Mouse (Mus musculus) heart, adult 11 months (tissue): ENCODE results near the gene Col4a4.

Experiments
- DNase-seq: peaks from one replicate; pipeline ENCODE4 v3.0.0; 2022

The Col4a4 gene

DNA sequence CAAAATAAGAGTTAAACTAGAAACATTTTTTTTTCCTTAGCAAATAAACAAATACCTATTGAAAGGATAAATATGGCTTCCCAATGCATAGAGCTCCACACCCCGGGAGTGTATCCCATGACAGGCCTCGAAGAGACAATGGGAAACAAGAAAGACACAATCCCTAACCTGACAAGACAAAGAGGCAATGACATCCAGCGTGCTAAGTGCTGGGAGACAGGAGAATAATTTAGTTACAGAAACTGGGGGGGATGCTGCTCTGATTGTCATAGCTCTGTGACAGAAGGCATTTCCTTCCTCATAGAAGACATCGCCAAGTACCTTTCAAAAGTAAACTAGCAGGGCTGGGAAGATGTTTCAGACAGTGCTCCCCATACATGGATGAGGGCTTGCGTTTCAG lies 111.4 kb downstream of the Col4a4 start:
- peak; percentile 24 for DNase-seq

DNA sequence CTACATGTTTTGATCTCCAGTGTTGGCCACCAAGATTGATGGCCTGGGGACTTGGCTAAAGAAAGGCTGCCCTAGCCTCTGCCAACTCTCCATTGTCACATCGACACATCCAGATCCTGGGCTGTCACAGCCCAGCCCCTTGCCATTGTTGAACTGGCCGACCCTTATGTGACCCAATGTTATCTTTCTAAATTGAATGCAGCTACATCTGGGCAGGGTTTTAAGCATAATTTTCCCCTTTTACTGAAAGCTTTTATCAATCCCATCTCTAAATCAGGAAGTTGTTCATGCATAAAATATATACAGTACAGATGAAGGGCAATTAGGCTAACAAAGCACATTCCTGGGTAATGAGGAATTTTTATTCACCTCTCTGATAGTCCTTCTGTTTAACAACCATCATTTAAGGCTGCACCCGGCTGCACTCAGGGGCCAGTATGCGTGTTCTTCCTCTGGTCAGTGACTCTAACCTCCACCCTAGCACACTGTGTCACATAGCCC lies 112.1 kb downstream of the Col4a4 start:
- peak; percentile 94 for DNase-seq

DNA sequence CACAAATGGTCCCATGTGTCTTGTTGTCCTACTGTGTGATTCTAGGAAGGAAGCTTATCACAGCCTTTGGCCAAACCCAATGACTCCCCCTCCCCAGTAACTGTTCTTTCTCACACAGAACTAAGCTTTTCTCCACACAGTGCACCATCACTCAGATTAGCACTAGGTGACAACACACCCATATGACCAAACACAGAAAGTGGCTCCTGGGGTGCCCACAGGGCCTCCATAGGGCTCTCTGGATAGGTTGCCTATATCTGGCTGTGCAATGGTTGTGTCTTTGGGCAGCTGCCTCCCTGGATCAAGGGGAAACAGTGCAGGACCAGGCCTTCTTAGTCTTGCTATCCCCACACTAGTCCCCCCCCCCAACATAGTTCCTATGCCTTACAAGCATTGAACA lies 113.2 kb downstream of the Col4a4 start:
- peak; percentile 88 for DNase-seq

DNA sequence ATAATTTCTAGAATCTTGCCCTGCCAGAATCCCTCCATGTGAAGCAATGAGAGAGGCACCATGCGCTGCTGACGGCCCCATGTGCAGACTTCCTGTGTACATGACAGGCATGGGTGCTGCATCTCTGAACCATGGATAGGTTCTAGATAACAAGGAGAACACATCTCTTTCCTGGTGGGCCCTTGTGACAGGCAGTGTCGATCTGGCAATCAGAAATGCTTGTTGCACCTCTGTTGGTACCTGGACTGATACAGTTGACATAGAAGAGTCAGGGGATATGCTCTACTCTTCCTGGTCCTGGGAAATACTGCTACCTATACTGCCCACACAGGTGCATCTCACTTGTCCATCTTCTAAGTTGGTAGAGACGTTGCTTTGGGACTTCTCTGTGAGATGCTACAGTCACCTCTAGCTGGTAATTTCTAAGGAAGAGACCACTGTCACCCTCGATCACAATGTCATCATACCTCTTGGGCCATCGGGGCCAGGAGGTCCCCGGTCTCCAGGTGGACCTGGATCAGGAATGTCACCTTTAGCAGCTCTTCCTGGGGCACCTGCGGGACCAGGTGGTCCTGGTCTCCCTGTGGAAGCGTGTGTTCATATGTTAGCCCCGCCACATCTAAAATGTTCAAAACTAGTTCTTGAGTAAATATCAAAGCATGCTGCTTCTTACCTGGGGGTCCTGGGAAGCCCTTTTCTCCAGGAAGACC lies 116.0 kb downstream of the Col4a4 start:
- DNase-seq = peak; percentile 72

DNA sequence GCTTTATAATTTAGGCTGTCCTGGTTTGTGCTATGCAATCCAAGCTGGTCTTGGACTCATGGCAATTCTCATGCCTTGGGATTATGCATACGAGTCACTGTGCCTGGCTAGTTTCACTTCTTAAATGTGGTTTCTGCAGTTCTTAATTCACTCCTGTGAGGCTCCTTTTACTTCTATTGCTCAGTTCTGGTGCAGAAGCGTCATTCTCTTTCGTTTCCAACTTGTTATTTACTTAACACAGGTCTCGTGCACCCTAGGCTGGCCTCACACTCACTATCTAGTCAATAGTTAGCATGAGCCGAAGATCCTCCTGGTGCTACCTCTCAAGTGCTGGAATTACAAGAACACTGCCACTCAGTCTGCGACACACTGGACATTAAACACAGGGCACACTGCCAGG lies 117.8 kb downstream of the Col4a4 start:
- no peak for DNase-seq

GRCm38 (mm10) chr1:82465321-82465853 lies 121.3 kb downstream of the Col4a4 start:
- DNase-seq = peak; percentile 51

- DNase-seq = peak; percentile 98
Observed at GRCm38 (mm10) chr1:82461041-82461440, 125.6 kb downstream of the Col4a4 start.

DNA sequence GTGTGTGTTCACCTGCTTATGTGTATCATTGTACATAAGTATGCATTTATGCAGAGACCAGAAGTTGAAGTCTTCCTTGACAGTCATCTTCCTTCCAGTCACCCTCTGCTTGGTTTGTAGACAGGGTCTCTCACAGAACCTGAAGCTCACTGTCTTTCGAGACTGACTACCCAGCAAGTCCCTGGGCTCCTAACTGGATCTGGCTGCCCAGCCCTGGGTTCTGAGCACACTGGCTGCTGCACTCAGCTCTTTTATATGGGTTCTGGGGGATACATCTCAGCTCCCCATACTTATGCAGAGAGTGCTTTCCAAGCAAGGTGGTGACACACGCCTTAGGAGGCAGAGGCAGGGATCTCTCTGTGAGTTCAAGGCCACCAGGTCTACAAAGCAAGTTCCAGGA lies 126.7 kb downstream of the Col4a4 start:
- peak; percentile 75 for DNase-seq

- peak; percentile 71 for DNase-seq
Observed at GRCm38 (mm10) chr1:82459350-82459749, 127.3 kb downstream of the Col4a4 start.

DNA sequence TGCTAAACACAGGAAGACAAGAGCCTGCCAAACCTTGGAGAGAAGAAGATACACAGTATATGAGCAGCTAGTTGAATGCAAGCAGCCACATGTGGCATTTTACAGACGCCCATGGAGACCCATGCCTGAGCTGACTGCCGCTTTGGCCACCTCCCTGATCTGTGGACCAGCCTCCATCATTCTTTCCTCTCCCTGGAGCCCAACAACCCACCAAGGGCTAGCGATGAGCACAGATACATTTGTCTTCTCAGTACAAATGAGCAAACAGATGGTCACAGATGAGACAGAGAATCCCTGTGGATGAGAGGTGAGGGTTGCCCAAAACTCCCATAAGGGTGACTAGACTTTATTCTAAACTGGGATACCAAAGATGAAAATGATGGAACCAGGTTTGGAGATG lies 132.6 kb downstream of the Col4a4 start:
- no peak for DNase-seq

- DNase-seq = no peak
Observed at GRCm38 (mm10) chr1:82451927-82452651, 134.6 kb downstream of the Col4a4 start.

GRCm38 (mm10) chr1:82449851-82450250 lies 136.8 kb downstream of the Col4a4 start:
- DNase-seq = peak; percentile 93

GRCm38 (mm10) chr1:82446049-82446448 lies 140.6 kb downstream of the Col4a4 start:
- DNase-seq = peak; percentile 93

DNA sequence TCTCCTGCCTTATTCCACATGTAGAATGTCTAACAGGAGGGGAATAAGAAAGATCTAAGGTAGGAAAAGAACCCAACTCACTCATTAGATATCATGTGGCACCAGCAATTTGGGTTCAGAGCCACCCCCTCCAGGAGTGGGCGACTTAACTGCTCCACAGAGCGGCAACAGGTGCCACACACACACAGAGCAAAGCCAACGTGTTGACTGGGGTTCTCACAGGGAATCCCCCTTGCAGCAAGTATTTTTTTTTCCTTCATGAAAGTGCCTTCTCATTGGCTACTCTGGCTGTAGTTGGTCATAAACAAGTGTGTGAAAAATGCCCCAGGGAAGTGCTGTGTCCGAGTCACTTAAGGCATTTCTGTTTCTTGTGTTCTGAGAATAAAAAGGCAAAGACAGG lies 143.1 kb downstream of the Col4a4 start:
- no peak for DNase-seq

DNA sequence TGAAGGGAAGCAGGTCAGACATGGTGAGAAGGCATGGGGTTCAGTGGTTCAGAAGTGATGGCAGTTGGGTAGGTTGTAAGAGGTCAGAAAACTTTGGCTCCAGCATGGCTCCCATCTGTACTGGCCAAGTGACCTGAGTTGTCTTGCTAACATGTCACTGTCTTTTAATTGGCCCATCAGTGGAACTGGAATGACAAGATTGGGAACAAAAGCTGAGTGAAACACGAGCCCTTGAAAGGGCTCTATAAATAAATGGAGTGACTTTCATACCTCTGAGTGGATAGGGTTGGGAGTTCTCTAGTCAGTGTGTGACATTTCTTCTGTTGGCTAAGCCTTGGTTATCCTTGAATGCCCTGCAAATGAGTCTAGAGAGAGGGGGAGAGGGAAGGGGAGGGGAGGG lies 146.5 kb downstream of the Col4a4 start:
- peak; percentile 96 for DNase-seq

DNA sequence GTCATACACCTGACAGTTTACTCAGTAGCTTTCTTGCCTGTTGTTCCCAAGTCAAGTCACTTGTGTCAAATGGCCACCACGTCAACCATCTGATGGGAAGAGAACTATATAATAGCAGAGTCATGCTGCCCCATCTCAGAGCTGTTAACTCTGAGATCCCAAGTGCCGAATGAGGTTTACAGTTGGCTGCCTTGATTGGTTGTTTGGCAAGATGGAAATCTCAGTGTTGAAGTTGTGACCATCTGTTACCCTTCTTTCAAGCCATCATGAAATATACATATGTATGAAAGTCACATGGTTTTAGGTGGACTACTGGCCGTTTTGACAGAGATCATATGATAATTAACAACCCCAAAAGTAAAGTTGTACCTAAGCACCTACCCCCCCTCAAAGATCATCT lies 149.4 kb downstream of the Col4a4 start:
- no peak for DNase-seq

GRCm38 (mm10) chr1:82433649-82434005 lies 153.0 kb downstream of the Col4a4 start:
- no peak for DNase-seq

DNA sequence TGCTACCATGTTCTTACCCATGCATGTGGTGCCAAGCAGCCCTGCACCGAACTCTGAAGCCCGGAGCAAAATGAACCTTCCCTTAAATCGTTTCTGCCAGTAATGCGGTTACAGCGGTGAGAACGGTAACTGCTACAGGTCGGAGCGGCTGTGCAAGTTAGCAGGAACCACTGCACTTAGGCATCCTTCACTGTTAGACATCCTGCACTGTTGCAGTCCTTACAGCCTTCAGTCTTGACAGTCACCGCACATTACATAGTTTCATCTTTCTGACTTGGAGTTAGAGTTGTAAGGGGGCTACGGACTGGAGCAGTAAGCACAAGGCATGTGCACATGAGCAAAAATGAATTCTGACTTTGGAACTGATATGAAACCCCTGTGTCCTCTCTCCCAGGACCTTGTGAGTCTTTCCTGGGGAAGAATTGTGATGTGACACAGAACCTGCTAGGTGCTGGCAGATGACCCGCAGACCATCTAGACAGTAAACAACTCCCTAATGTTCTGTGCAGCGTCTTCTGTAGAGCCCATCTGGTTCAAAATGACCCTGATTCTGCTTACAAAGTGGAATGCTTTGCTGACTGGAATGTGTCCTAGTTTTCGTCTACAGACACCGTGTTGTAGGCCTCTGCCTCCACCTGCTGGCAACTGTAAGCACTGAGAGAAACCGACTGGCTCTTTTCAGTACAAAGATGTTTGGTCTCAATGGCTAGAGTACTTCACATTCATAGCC lies 153.6 kb downstream of the Col4a4 start:
- DNase-seq = no peak

DNA sequence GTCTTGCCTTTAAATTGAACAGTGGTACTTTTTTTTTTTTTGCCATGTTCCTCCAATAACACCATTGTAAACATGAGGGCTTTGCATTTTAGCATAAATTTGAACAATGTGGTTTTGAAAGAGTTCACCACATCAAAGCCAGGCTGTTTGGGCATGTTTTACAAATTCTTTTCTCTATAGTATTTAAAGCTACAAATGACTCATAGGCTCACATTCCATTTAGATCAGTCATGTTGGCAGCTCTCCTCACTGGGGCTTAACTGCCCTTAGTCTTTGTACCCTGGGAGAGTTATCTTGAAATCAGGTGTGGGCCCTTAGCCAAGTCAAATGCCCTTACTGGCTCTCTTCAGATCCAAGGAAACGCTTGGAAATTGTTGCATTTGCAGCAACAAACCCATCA lies 157.6 kb downstream of the Col4a4 start:
- DNase-seq = no peak

DNA sequence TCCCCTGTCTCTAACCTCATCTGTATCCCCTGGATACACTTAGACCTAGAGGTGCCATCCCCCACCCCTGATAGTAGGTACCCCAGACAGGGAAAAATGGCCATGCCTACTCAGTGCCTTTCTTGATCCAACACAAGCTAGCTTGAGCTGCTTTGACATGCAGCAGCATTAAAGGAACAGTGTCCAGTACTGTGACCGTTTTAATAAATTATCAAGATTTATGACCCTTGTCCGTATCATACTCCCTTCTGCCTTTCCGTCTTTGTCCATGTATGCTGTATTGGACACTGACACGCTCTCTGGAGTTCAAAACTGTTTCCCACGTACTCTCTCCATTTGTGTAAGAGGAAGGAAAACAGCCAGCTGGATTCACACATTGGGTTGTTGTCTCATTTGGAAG lies 158.9 kb downstream of the Col4a4 start:
- DNase-seq = no peak

- DNase-seq = peak; percentile 58
Observed at GRCm38 (mm10) chr1:82415641-82416040, 171.0 kb downstream of the Col4a4 start.

GRCm38 (mm10) chr1:82414434-82415045 lies 172.1 kb downstream of the Col4a4 start:
- peak; percentile 56 for DNase-seq

- peak; percentile 86 for DNase-seq
Observed at GRCm38 (mm10) chr1:82412085-82412484, 174.6 kb downstream of the Col4a4 start.
